Mouse (Mus musculus) CD4-positive, CD25-positive, alpha-beta regulatory T cell, adult 4 months (primary cell): ENCODE measurements around the gene Trp53bp2. TPM values are rescaled to one million over a fixed set of nuclear protein-coding genes. Genes with fewer than 3 reads are reported as not detected.

Experiments
- ATAC-seq: one replicate; pipeline ENCODE4 v1.8.0; 2017
- polyA plus RNA-seq, 2 experiments: library from polyadenylated mRNA; unstranded; fragments of 100-300 nt; shearing (Covaris generic); gene quantifications; one replicate each; pipeline ENCODE4 v1.2.1; 2017

Trp53bp2 gene
- polyA plus RNA-seq, 2 experiments from 2014 or later, result 8.5 to 8.9 TPM

DNA sequence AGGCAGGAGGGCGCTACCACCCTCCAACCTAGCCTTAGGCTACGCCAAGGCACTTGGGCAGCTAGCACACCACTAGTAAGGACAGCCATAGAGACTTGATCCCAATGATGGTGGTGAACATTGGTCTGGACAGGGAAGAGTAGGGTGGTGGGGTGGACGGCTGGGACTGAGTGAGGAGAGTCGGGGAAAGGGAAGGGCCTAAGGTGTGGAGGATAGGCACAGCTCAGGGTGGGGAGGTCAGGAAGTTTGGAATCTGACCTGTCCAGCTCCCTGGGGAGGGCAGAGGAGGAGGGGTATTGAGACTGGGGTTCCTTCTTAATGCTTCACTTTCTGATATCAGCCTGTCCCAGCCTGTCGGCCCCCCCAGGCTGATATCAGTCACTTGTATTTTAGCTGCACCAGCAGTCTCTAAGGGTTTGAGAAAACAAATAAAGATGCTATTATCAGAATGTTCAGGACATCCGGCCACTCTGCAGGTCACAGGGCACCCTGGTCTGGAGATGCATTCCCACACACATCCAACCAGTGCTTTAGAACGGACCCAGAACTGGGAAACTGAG lies 93.6 kb downstream of the Trp53bp2 start:
- ATAC-seq, result no peak

DNA sequence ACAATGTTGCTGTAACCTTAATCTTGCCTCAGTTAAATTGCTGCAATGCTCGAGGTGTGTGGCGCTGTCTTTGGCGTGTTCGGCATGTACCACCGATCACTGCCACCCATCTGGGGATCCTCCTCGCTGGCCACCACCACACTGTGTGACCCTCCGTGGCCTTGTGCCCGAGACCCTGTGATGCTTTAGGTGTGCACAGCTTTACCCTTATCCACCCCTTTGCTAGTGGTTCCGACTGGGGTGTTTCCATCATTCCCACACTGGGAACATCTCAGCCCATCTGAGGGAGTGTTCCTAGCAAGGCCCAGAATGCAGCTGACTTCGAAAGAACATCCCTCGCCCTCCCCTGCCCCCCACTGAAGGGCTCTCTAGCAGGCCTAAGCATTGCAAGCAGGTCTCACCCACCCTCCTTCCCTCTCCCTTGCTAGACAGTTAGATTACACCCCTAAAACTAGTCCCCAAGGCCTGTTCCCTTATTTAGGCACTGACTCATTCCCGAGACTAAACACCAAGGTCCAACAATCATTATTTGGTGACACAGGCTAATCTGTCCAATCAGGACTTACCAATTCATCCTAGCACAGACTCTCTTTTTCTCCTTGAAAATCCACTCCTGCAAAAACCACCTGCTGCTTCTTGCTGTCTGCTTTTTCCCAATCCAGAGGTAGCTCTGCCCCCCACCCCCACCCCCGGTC lies 94.4 kb downstream of the Trp53bp2 start:
- ATAC-seq, result no peak

DNA sequence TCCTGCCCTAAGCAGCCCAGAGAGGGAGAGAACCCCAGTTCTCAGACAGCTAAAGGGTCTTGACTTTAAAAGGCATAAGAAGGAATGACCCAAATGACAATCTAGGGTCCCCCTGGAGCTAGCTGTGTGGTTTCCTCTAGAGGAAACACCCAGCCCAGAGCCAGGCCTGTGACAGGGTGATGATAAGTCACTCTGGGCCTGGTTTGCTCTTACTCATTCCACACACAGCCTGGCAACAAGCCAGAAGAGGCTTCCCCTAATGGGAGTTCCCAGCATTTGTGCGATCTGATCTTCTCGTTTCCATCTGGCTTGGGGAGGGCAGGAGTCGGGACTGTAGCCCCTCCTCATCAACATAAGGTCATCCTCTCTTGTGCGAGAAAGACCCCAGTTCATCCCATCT lies 95.3 kb downstream of the Trp53bp2 start:
- peak; percentile 55 for ATAC-seq

DNA sequence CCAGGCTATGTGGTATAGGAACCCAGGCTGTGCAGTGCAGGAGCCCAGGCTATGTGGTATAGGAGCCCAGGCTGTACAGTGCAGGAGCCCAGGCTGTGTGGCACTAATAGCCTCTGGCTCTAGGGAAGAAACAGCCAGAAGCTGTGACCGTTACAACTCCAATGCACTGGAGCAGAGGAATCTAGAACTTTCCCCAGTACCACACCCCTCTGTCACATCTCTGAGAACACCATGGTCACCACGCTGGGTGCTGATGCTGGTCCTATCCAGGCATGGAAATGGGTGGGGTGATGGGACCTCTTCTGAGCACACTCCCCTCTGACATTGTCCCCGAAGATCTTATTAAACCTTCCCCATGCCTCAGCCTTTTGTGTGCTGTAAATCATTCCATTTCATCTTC lies 96.3 kb downstream of the Trp53bp2 start:
- no peak for ATAC-seq

DNA sequence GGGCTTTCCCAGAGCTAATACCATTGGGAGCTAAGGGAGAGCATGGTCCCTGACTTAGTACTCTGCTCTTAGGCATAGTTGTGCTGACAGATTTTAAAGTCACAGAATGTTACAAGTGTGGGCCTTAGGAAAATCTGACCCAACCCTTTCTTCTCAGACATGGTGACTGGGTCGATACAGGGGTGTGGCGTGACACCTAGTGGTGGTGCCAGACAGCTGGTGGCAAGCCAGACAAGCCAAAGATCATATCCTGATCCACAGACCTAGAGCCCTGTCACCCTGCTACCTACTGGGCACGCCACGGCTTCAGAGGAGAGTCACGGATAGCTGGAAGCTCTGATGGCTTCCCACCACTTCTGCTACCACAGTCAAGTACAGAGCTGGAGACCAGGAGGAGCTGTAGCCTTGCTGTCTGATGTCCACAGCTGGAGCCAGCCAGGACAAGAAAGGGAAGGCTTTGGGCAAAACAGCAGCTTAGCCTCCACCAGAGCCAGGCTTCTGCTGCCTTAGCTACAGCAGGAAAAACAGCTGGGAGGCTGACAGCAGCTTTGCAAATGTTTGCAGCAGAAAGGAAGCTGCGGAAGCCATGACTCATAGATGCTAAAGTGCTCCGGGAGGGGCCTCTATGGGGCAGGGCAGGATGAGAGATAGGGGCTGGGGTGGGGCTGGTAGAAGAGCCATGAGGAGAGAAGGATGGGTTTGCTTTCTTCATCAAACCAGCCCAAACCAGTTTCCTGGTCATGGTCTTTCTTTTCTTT lies 97.4 kb downstream of the Trp53bp2 start:
- peak; percentile 96 for ATAC-seq

DNA sequence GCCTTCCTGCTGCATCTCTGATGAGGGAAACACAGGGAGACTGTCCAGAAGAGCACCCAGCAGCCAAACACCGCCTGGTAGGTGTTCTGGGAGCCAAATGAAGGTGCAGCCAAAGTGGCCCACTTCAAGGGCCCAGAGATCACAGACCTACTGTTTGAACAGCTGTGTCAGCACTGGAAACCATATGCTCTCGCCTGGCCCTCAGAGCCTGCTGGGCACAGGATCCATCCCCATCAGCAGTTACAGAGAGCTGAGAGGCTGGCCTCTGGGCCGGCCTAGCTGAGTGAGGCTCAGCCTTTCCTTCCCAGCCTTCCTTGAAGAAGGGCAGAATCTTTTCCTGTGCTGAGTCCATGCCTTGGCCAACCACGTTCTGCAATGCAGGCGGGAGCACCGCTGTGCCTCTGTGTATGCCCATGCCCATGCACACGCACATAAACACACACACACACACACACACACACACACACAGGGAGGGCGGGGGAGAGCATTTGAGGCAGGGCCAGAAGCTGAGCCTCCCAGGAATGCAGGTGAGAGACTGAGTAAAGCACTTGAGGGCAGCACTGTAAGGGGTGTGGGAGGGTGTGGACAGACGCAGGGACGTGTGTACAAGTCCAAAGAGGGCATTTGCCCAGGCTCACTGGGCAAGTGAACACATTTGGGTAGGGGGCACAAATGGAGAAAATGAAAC lies 100.3 kb downstream of the Trp53bp2 start:
- no peak for ATAC-seq

DNA sequence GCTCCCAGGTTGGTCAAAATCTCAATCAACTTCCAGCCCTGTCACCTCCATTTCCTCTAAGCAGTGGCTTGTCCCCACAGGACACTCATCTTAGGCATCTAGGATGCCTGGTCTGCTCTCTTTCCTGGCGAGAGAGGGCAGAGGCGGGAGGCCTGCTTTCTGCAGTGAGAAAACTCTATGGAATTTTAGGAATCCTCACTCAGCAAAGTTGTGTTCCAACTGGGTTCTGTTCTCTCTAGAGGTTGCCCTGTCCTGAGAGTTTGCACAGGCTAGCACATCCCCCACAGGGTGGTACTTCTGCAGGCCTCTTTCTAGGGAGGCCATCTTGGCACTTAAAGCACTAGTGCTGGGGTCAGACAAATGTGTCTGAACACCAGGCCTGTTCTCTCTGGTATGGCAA lies 102.1 kb downstream of the Trp53bp2 start:
- ATAC-seq, result no peak

DNA sequence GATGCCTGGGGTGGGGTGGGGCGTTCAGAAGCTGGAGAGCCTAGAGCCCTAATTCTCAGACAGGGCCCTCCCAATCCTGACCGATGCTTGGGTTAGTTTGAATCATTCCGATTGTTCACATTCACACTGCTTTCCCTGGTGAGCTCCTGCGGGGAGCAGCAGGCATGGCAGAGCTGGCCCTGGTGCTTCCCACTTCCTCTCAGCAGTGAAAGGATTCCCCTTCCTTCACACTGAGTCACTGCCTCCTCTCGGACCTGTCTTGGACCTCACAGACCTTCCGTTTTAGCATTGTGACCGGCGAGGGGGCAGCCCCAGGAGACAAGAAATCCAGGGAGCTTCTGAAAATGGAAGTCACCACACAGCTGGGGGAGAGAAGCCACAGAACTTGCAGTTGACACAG lies 102.8 kb downstream of the Trp53bp2 start:
- no peak for ATAC-seq

Other genes starting within 250 kb of the Trp53bp2 start
- under 1 TPM in 1 of 2 experiments, not detected in 1; 0.11 TPM for gene Vmn1r1, start 244.7 kb upstream of the Trp53bp2 start, polyA plus RNA-seq
- 10 to 100 TPM; 75.7 to 81.4 TPM for gene Degs1, start 126.4 kb upstream of the Trp53bp2 start, polyA plus RNA-seq
- 1 to 10 TPM; 4.1 to 8.2 TPM for gene Fbxo28, start 67.5 kb upstream of the Trp53bp2 start, polyA plus RNA-seq
- gene Capn2, start 108.4 kb downstream of the Trp53bp2 start, polyA plus RNA-seq, result 10 to 100 TPM; 38.3 to 52.4 TPM
- not detected for gene Capn8, start 155.8 kb downstream of the Trp53bp2 start, polyA plus RNA-seq